Mouse (Mus musculus) forelimb bud, embryonic 11.5 days (tissue): Measurements from ENCODE around the gene Rab44.

Experiments
- DNase-seq: peaks from one replicate; pipeline ENCODE4 v3.0.0-alpha.2; 2012; ENCODE audit warnings: low read depth, low spot score

The Rab44 gene

GRCm38 (mm10) chr17:29167371-29167770, 53.4 kb downstream of the Rab44 start:
- DNase-seq = no peak

- DNase-seq = no peak
These were observed 54.5 kb downstream of the Rab44 start for GRCm38 (mm10) chr17:29168438-29168837.

GRCm38 (mm10) chr17:29168996-29169601, 55.2 kb downstream of the Rab44 start:
- no peak for DNase-seq

- no peak for DNase-seq
These were observed 56.6 kb downstream of the Rab44 start for GRCm38 (mm10) chr17:29170431-29171000.

GRCm38 (mm10) chr17:29171001-29171772, 57.2 kb downstream of the Rab44 start:
- DNase-seq = peak; percentile 76

- DNase-seq = no peak
These were observed 58.1 kb downstream of the Rab44 start for GRCm38 (mm10) chr17:29172062-29172461.

GRCm38 (mm10) chr17:29173165-29173564, 59.2 kb downstream of the Rab44 start:
- DNase-seq = no peak

GRCm38 (mm10) chr17:29175693-29176092, 61.7 kb downstream of the Rab44 start:
- DNase-seq = no peak

- DNase-seq = peak; percentile 66
These were observed 62.7 kb downstream of the Rab44 start for GRCm38 (mm10) chr17:29176391-29177267.

- DNase-seq = no peak
These were observed 64.6 kb downstream of the Rab44 start for GRCm38 (mm10) chr17:29178503-29179059.

- no peak for DNase-seq
These were observed 66.0 kb downstream of the Rab44 start for GRCm38 (mm10) chr17:29179917-29180316.

GRCm38 (mm10) chr17:29180406-29181127, 66.6 kb downstream of the Rab44 start:
- no peak for DNase-seq

- DNase-seq = no peak
These were observed 67.8 kb downstream of the Rab44 start for GRCm38 (mm10) chr17:29181751-29182150.

- no peak for DNase-seq
These were observed 69.2 kb downstream of the Rab44 start for GRCm38 (mm10) chr17:29183162-29183561.

- DNase-seq = peak; percentile 51
These were observed 71.6 kb downstream of the Rab44 start for GRCm38 (mm10) chr17:29185376-29186046.

GRCm38 (mm10) chr17:29186989-29187859, 73.3 kb downstream of the Rab44 start:
- no peak for DNase-seq

- DNase-seq = peak; percentile 53
These were observed 75.0 kb downstream of the Rab44 start for GRCm38 (mm10) chr17:29188989-29189388.

- DNase-seq = no peak
These were observed 81.6 kb downstream of the Rab44 start for GRCm38 (mm10) chr17:29195579-29195978.
